Mouse (Mus musculus) megakaryocyte, embryonic 14.5 days (primary cell): ENCODE measurements around the gene Gabrg3.

Experiments used
- FLI1 ChIP-seq: IDR thresholded peaks from 2 replicates; pipeline ENCODE4 v1.6.1; 2012; ENCODE audit warnings: low read length, inconsistent platforms, mixed read lengths
- GATA1 ChIP-seq: IDR thresholded peaks from 3 replicates; pipeline ENCODE4 v1.6.1; 2012; ENCODE audit warnings: mixed read lengths, low read length, inconsistent platforms, borderline replicate concordance

- TF ChIP-seq GATA1 (no peak), FLI1 (no peak)
These were observed 38.2 kb downstream of the Gabrg3 start for GRCm38 (mm10) chr7:57348774-57349173.
